Mouse (Mus musculus): ENCODE measurements around the gene Asah2. TPM values are rescaled to one million over a fixed set of nuclear protein-coding genes. Genes with fewer than 3 reads are reported as not detected.
"Not testable (repeated sequence)": the region's sequence is repeated elsewhere in the genome, so short reads cannot be mapped to it uniquely, and the experiment has no call there.

The Asah2 gene
- total RNA-seq, 2 experiments from 2014 or later: 15.6 to 20.6 TPM

GRCm38 (mm10) chr19:32102294-32102975 is 5.6 kb downstream of the Asah2 start:
- no peak for DNase-seq

GRCm38 (mm10) chr19:32098582-32098981 is 9.4 kb downstream of the Asah2 start:
- no peak for DNase-seq

GRCm38 (mm10) chr19:32092358-32092757 is 15.7 kb downstream of the Asah2 start:
- DNase-seq: no peak

- DNase-seq: no peak
Observed at GRCm38 (mm10) chr19:32090804-32091203, 17.2 kb downstream of the Asah2 start.

GRCm38 (mm10) chr19:32088570-32088969 is 19.4 kb downstream of the Asah2 start:
- DNase-seq: no peak

- no peak for DNase-seq
Observed at GRCm38 (mm10) chr19:32087736-32088470, 20.1 kb downstream of the Asah2 start.

GRCm38 (mm10) chr19:32084813-32085212 is 23.2 kb downstream of the Asah2 start:
- not testable (repeated sequence) for DNase-seq

GRCm38 (mm10) chr19:32070340-32070739 is 37.7 kb downstream of the Asah2 start:
- DNase-seq: no peak

GRCm38 (mm10) chr19:32069598-32069997 is 38.4 kb downstream of the Asah2 start:
- no peak for DNase-seq

- no peak for DNase-seq
Observed at GRCm38 (mm10) chr19:32067669-32068068, 40.3 kb downstream of the Asah2 start.

- no peak for DNase-seq
Observed at GRCm38 (mm10) chr19:32061294-32061693, 46.7 kb downstream of the Asah2 start.

- no peak for DNase-seq
Observed at GRCm38 (mm10) chr19:32056252-32056651, 51.8 kb downstream of the Asah2 start.

GRCm38 (mm10) chr19:32055725-32056124 is 52.3 kb downstream of the Asah2 start:
- DNase-seq: no peak

- no peak for DNase-seq
Observed at GRCm38 (mm10) chr19:32051251-32051650, 56.8 kb downstream of the Asah2 start.

- no peak for DNase-seq
Observed at GRCm38 (mm10) chr19:32032881-32033280, 75.1 kb downstream of the Asah2 start.

- DNase-seq: peak; percentile 44
Observed at GRCm38 (mm10) chr19:32030430-32030829, 77.6 kb downstream of the Asah2 start.

- DNase-seq: no peak
Observed at GRCm38 (mm10) chr19:32025443-32025842, 82.6 kb downstream of the Asah2 start.

- DNase-seq: no peak
Observed at GRCm38 (mm10) chr19:32019722-32020121, 88.3 kb downstream of the Asah2 start.

GRCm38 (mm10) chr19:32018585-32018984 is 89.4 kb downstream of the Asah2 start:
- no peak for DNase-seq

GRCm38 (mm10) chr19:32018053-32018452 is 90.0 kb downstream of the Asah2 start:
- no peak for DNase-seq

- DNase-seq: no peak
Observed at GRCm38 (mm10) chr19:32002623-32003022, 105.4 kb downstream of the Asah2 start.

GRCm38 (mm10) chr19:31996916-31997315 is 111.1 kb downstream of the Asah2 start:
- DNase-seq: no peak

GRCm38 (mm10) chr19:31991057-31991456 is 117.0 kb downstream of the Asah2 start:
- no peak for DNase-seq

- peak; percentile 7 for DNase-seq
Observed at GRCm38 (mm10) chr19:31975882-31976281, 132.1 kb downstream of the Asah2 start.

All from heart, postnatal 4 days (tissue).